Mouse (Mus musculus) gastrocnemius, postnatal 4 days (tissue): ENCODE data around the gene Prl5a1. TPM values are rescaled to one million over a fixed set of nuclear protein-coding genes. Genes with fewer than 3 reads are reported as not detected.

ENCODE experiments used
- DNase-seq, 2 experiments: peaks; one replicate each; pipeline ENCODE4 v3.0.0; 2021 to 2022; ENCODE audit warnings: low spot score in 2 of 2, mixed read lengths in 2 of 2
- long read RNA-seq, 2 experiments: library from polyadenylated mRNA; stranded (forward); transcript quantifications; one replicate each; pipeline ENCODE4 v2.0.0; 2021
- total RNA-seq, 2 experiments: library from RNA; stranded (reverse); gene quantifications; 2 replicates each; pipeline ENCODE4 v1.2.3; 2021

Gene Prl5a1
- not detected for total RNA-seq
- long read RNA-seq, experiment 1: 0 reads
- long read RNA-seq, experiment 2: 0 reads

GRCm38 (mm10) chr13:28142184-28142583 lies at the start of gene Prl5a1:
Gene Prl5a1, plus strand, starts transcription at chr13:28142484.
- no peak for DNase-seq

GRCm38 (mm10) chr13:28096161-28096560 lies 46.1 kb upstream of the Prl5a1 start:
- DNase-seq: no peak

GRCm38 (mm10) chr13:28108536-28108935 lies 33.7 kb upstream of the Prl5a1 start:
- DNase-seq: no peak

GRCm38 (mm10) chr13:28132781-28133180 lies 9.5 kb upstream of the Prl5a1 start:
- no peak for DNase-seq

- no peak for DNase-seq
Observed at GRCm38 (mm10) chr13:28135790-28136189, 6.5 kb upstream of the Prl5a1 start.

Other genes starting within 250 kb of the Prl5a1 start
- gene Prl4a1, start 126.3 kb upstream of the Prl5a1 start, total RNA-seq: not detected
- gene Gm11361, start 115.0 kb downstream of the Prl5a1 start, total RNA-seq: 100 to 1,000 TPM; 184 to 242 TPM